Mouse (Mus musculus) ES-Bruce4 (cell line): Measurements from ENCODE around the gene Slc15a1.

Experiments
- CTCF ChIP-seq: IDR thresholded peaks from one replicate; pipeline ENCODE4 v1.8.1; 2011; ENCODE audit warnings: low read depth, low read length
- EP300 ChIP-seq: IDR thresholded peaks from 2 replicates; pipeline ENCODE4 v1.6.1; 2011; ENCODE audit warnings: low read depth, low read length; ENCODE audit not compliant: insufficient read depth
- POLR2A ChIP-seq: IDR thresholded peaks from one replicate; pipeline ENCODE4 v1.8.1; 2011; ENCODE audit warnings: low read length; ENCODE audit not compliant: insufficient read depth

GRCm38 (mm10) chr14:121458521-121458920 lies 46.5 kb downstream of the Slc15a1 start:
- TF ChIP-seq CTCF (no peak), POLR2A (no peak), EP300 (no peak)
